In genomic region chr4:151876400-151876799, GRCm38 (mm10) we compare ENCODE assay signal across 13 mouse cellular contexts. TPM values are rescaled to one million over a fixed set of nuclear protein-coding genes. Genes with fewer than 3 reads are reported as not detected.
DNase-seq lines count a peak whose midpoint lies in the region; ATAC-seq and TF ChIP-seq lines count a peak whose summit lies in the region.
"Had no signal": no experiment of that assay in that cellular context is flagged by ENCODE, and none has a peak within 500 bp of the region (broad histone marks: within the 10 kb centered on the region; RNA-seq: fewer than 3 reads in every experiment).

No protein-coding gene starts in this region.

- H3K4me1 ChIP-seq in intestine, embryonic 15.5 days (replicated peaks): no peaks in the 10 kb centered on the region
- no peaks in the 10 kb centered on the region for H3K4me1 ChIP-seq in intestine, postnatal 0 days (replicated peaks; ENCODE audit: control insufficient read depth, insufficient read depth, low read length)
- 0 out of 2 replicates have a peak, but pooled peaks cover 5% of the 10 kb centered on the region for H3K4me1 ChIP-seq in embryonic facial prominence, embryonic 10.5 days
- H3K4me1 ChIP-seq in midbrain, embryonic 15.5 days: peaks cover 10% of the 10 kb centered on the region
- H3K4me1 ChIP-seq: limb, embryonic 13.5 days had no signal

- ATAC-seq in intestine, embryonic 15.5 days: no peak
- ATAC-seq in intestine, postnatal 0 days: no peak
- peak; percentile 63 for ATAC-seq in midbrain, embryonic 15.5 days (replicated peaks)

- H3K4me2 ChIP-seq in intestine, embryonic 15.5 days (replicated peaks): 0 out of 2 replicates have a peak overlapping the region, but pooled peaks have one; percentile 5
- H3K4me2 ChIP-seq in intestine, postnatal 0 days (replicated peaks; ENCODE audit: low read depth): no peak overlapping the region
- H3K4me2 ChIP-seq in midbrain, embryonic 15.5 days: peak overlapping the region; percentile 41
- H3K4me2 ChIP-seq: limb, embryonic 13.5 days had no signal

- WGBS in intestine, embryonic 15.5 days: 53% methylated on average over 14 of the region's 14 CpGs
- WGBS in intestine, postnatal 0 days: 42% methylated on average over 14 of the region's 14 CpGs
- 65% methylated on average over 14 of the region's 14 CpGs for WGBS in embryonic facial prominence, embryonic 10.5 days
- 48% methylated on average over 14 of the region's 14 CpGs for WGBS in midbrain, embryonic 15.5 days

- H3K9me3 ChIP-seq in intestine, embryonic 15.5 days: 0 out of 2 replicates have a peak, but pooled peaks cover 4% of the 10 kb centered on the region
- no peaks in the 10 kb centered on the region for H3K9me3 ChIP-seq in intestine, postnatal 0 days (ENCODE audit: control insufficient read depth)
- no peaks in the 10 kb centered on the region for H3K9me3 ChIP-seq in embryonic facial prominence, embryonic 10.5 days
- no peaks in the 10 kb centered on the region for H3K9me3 ChIP-seq in midbrain, embryonic 15.5 days

- no peaks in the 10 kb centered on the region for H3K36me3 ChIP-seq in intestine, embryonic 15.5 days
- no peaks in the 10 kb centered on the region for H3K36me3 ChIP-seq in intestine, postnatal 0 days (ENCODE audit: control insufficient read depth, insufficient read depth)
- no peaks in the 10 kb centered on the region for H3K36me3 ChIP-seq in C2C12 (ENCODE audit: control insufficient read depth, insufficient read depth)
- H3K36me3 ChIP-seq in embryonic facial prominence, embryonic 10.5 days (replicated peaks): no peaks in the 10 kb centered on the region
- no peaks in the 10 kb centered on the region for H3K36me3 ChIP-seq in midbrain, embryonic 15.5 days (replicated peaks)
- H3K36me3 ChIP-seq: G1E; limb, embryonic 13.5 days had no signal

- DNase-seq in embryonic facial prominence, embryonic 10.5 days (ENCODE audit: low spot score): peak; percentile 13
- no peak for DNase-seq in left cerebral cortex, adult 8-10 months (ENCODE audit: low spot score in 2 of 2)
- DNase-seq in B cell, adult 2 months: no peak
- no peak for DNase-seq in spleen, postnatal 36 days (ENCODE audit: low spot score in 2 of 2)
- DNase-seq: adrenal gland, postnatal 14 days; right cerebral cortex, postnatal 14 days had no signal

- no peaks in the 10 kb centered on the region for H3K79me3 ChIP-seq in C2C12 (ENCODE audit: low read depth)

- peaks cover 10% of the 10 kb centered on the region for H3K27me3 ChIP-seq in intestine, embryonic 15.5 days (replicated peaks)
- H3K27me3 ChIP-seq in intestine, postnatal 0 days (replicated peaks; ENCODE audit: control insufficient read depth, insufficient read depth, low read length): 0 out of 2 replicates have a peak, but pooled peaks cover 13% of the 10 kb centered on the region
- peaks cover 53% of the 10 kb centered on the region for H3K27me3 ChIP-seq in C2C12 (ENCODE audit: control insufficient read depth, insufficient read depth, insufficient read length)
- H3K27me3 ChIP-seq in embryonic facial prominence, embryonic 10.5 days (replicated peaks; ENCODE audit: low read depth, poor library complexity, severe bottlenecking): peaks cover 12% of the 10 kb centered on the region; the same call in 1 of the 2 replicates
- no peaks in the 10 kb centered on the region for H3K27me3 ChIP-seq in midbrain, embryonic 15.5 days (replicated peaks)

- no peak overlapping the region for H3K4me3 ChIP-seq in intestine, embryonic 15.5 days (replicated peaks)
- H3K4me3 ChIP-seq in intestine, postnatal 0 days (ENCODE audit: low read depth, low read length): no peak overlapping the region
- H3K4me3 ChIP-seq in C2C12 (ENCODE audit: insufficient read depth, poor library complexity, severe bottlenecking): no peak overlapping the region
- H3K4me3 ChIP-seq in embryonic facial prominence, embryonic 10.5 days: no peak overlapping the region
- no peak overlapping the region for H3K4me3 ChIP-seq in midbrain, embryonic 15.5 days
- H3K4me3 ChIP-seq: left cerebral cortex, adult 2 months; limb, embryonic 13.5 days had no signal

- H3K27ac ChIP-seq in intestine, embryonic 15.5 days: no peak overlapping the region
- no peak overlapping the region for H3K27ac ChIP-seq in intestine, postnatal 0 days (ENCODE audit: low read depth, low read length)
- H3K27ac ChIP-seq in embryonic facial prominence, embryonic 10.5 days (replicated peaks): no peak overlapping the region
- no peak overlapping the region for H3K27ac ChIP-seq in midbrain, embryonic 15.5 days
- H3K27ac ChIP-seq: left cerebral cortex, adult 2 months; limb, embryonic 13.5 days had no signal

- H3ac ChIP-seq in C2C12 (ENCODE audit: control insufficient read depth, insufficient read length, low read depth): no peak overlapping the region

- no peak overlapping the region for H3K9ac ChIP-seq in intestine, embryonic 15.5 days
- H3K9ac ChIP-seq in intestine, postnatal 0 days (ENCODE audit: low read depth, low read length): no peak overlapping the region
- H3K9ac ChIP-seq in midbrain, embryonic 15.5 days: no peak overlapping the region
- H3K9ac ChIP-seq: limb, embryonic 13.5 days had no signal

- TF ChIP-seq CTCF in intestine, postnatal 0 days (IDR thresholded peaks at IDR 0.05; ENCODE audit: low read depth): no peak
- no peak for TF ChIP-seq CTCF in C2C12 (IDR thresholded peaks at IDR 0.05; ENCODE audit: control insufficient read depth, insufficient read depth, insufficient read length)

- H3K79me2 ChIP-seq in C2C12 (ENCODE audit: control insufficient read depth, insufficient read depth): no peaks in the 10 kb centered on the region

TF ChIP-seq in C2C12, 6 proteins besides CTCF, POLR2A, EP300 and RAD21:
- no peak for TF ChIP-seq MYOG (IDR thresholded peaks at IDR 0.05; ENCODE audit: control insufficient read depth, extremely low read depth, insufficient read length)
- TF ChIP-seq USF1 (IDR thresholded peaks at IDR 0.05; ENCODE audit: low read depth): peak; percentile 34

RNA-seq across cellular contexts. Expression of gene Camta1, which starts 14.7 kb away (rescaled TPM):
- polyA plus RNA-seq in intestine, embryonic 15.5 days (2015; fragmentation: Nextera tagmentation; extraction: Ambion mirVana): 70.2 and 75.7 TPM in 2 replicates
- 54.1 and 58.8 TPM in 2 replicates for polyA plus RNA-seq in intestine, postnatal 0 days (2015; fragmentation: Nextera tagmentation; extraction: Ambion mirVana)
- polyA plus RNA-seq in C2C12 (2012; fragmentation: generic; extraction: Trizol): 21.7 TPM
- 104 and 110 TPM in 2 replicates for polyA plus RNA-seq in embryonic facial prominence, embryonic 10.5 days (2016; fragmentation: Nextera tagmentation; extraction: Ambion mirVana)
- 145 and 156 TPM in 2 replicates for polyA plus RNA-seq in midbrain, embryonic 15.5 days (2015; fragmentation: Nextera tagmentation; extraction: Ambion mirVana)
- total RNA-seq in left cerebral cortex, adult 8-10 months (2022): 100 to 1,000 TPM; 236 to 263 (median 255) TPM

RNA-seq across cellular contexts. Expression of gene Dnajc11, which starts 57.1 kb away (rescaled TPM):
- polyA plus RNA-seq in intestine, embryonic 15.5 days (2015; fragmentation: Nextera tagmentation; extraction: Ambion mirVana): 73.2 and 75.6 TPM in 2 replicates
- polyA plus RNA-seq in intestine, postnatal 0 days (2015; fragmentation: Nextera tagmentation; extraction: Ambion mirVana): 25.7 and 29.7 TPM in 2 replicates
- 61.5 TPM for polyA plus RNA-seq in C2C12 (2012; fragmentation: generic; extraction: Trizol)
- polyA plus RNA-seq in embryonic facial prominence, embryonic 10.5 days (2016; fragmentation: Nextera tagmentation; extraction: Ambion mirVana): 113 and 121 TPM in 2 replicates
- 89.4 and 92.5 TPM in 2 replicates for polyA plus RNA-seq in midbrain, embryonic 15.5 days (2015; fragmentation: Nextera tagmentation; extraction: Ambion mirVana)
- 10 to 100 TPM; 51.5 to 75.7 (median 62.5) TPM for total RNA-seq in left cerebral cortex, adult 8-10 months (2022)
